Mouse (Mus musculus) heart, postnatal 0 days (tissue): ENCODE measurements around the gene Ap5s1. TPM values are rescaled to one million over a fixed set of nuclear protein-coding genes. Genes with fewer than 3 reads are reported as not detected.

ENCODE experiments used
- ATAC-seq: fragments of 200-750 bp; cut with Nextera tagmentation; 2 replicates; pipeline ENCODE4 v1.8.0; 2017; ENCODE audit warnings: low read depth, moderate number of reproducible peaks, moderate library complexity; ENCODE audit not compliant: insufficient read depth
- DNase-seq: peaks from one replicate; pipeline ENCODE4 v3.0.0-alpha.2; 2016; ENCODE audit warnings: low spot score
- H3K27ac ChIP-seq: fragments of 300-500 bp; sonication (generic); 2 replicates; pipeline ENCODE4 v1.5.1; 2014; ENCODE audit warnings: low read depth, mild to moderate bottlenecking
- H3K27me3 ChIP-seq: fragments of 300-500 bp; sonication (generic); 2 replicates; pipeline ENCODE4 v1.6.1; 2014; ENCODE audit warnings: low read length, mixed read lengths; ENCODE audit not compliant: control insufficient read depth, insufficient read depth
- H3K36me3 ChIP-seq: fragments of 300-500 bp; sonication (generic); replicated peaks from 2 replicates; pipeline ENCODE4 v1.6.1; 2014; ENCODE audit warnings: low read length, mixed read lengths; ENCODE audit not compliant: control insufficient read depth, insufficient read depth
- H3K4me1 ChIP-seq: fragments of 300-500 bp; sonication (generic); 2 replicates; pipeline ENCODE4 v1.6.1; 2014; ENCODE audit warnings: antibody characterized with exemption; ENCODE audit not compliant: control insufficient read depth, insufficient read depth
- H3K4me2 ChIP-seq: fragments of 300-500 bp; sonication (generic); 2 replicates; pipeline ENCODE4 v1.6.1; 2014; ENCODE audit warnings: low read depth, mild to moderate bottlenecking, low read length, moderate library complexity
- H3K4me3 ChIP-seq: fragments of 300-500 bp; sonication (generic); 2 replicates; pipeline ENCODE4 v1.5.1; 2014; ENCODE audit warnings: low read depth, low read length
- H3K9ac ChIP-seq: fragments of 300-500 bp; sonication (generic); replicated peaks from 2 replicates; pipeline ENCODE4 v1.6.1; 2014; ENCODE audit warnings: low read depth, low read length, mixed read lengths
- H3K9me3 ChIP-seq: fragments of 300-500 bp; sonication (generic); replicated peaks from 2 replicates; pipeline ENCODE4 v1.6.1; 2016; ENCODE audit warnings: low read length; ENCODE audit not compliant: control insufficient read depth
- CTCF ChIP-seq: IDR thresholded peaks from 2 replicates; pipeline ENCODE4 v1.5.1; 2016; ENCODE audit warnings: antibody characterized with exemption, control low read depth, low read depth
- EP300 ChIP-seq: IDR thresholded peaks from 2 replicates; pipeline ENCODE4 v1.6.1; 2016; ENCODE audit warnings: antibody characterized with exemption, low read depth
- WGBS: fragments of 180-500 bp; shearing (Covaris S2); extraction: QIAGEN DNeasy Blood & Tissue Kit; methylation state at CpG from one replicate; pipeline ENCODE4 v1.1.7; 2014; 5-methylcytosine and 5-hydroxymethylcytosine counted together
- polyA plus RNA-seq: library from polyadenylated mRNA; unstranded; fragments of >200 nt; fragmentation: Nextera tagmentation; extraction: Ambion mirVana; gene quantifications from 2 replicates; pipeline ENCODE4 v1.2.1, GENCODE M21; 2015
- total RNA-seq: library from RNA; depleted of rRNA; stranded (reverse); fragments of >200 nt; gene quantifications from 2 replicates; pipeline ENCODE4 v1.2.3, GENCODE M21; 2014; ENCODE audit warnings: low replicate concordance

Gene Ap5s1
- total and polyA plus RNA-seq, 2 experiments from 2014 or later, result 65.5 to 107 TPM

- 31% methylated on average over 2 of the region's 2 CpGs for WGBS
- peaks cover 18% of the 10 kb centered on the region for H3K4me1 ChIP-seq
- H3K9me3 ChIP-seq, result no peaks in the 10 kb centered on the region
- ATAC-seq (no peak; the same call in 1 of the 2 replicates), DNase-seq (peak; percentile 52)
- no peaks in the 10 kb centered on the region for H3K27me3 ChIP-seq
- TF ChIP-seq EP300 (no peak), CTCF (no peak)
- H3K4me3 ChIP-seq, result peak overlapping the region; percentile 13; the same call in 1 of the 2 replicates
- peak overlapping the region; percentile 47 for H3K4me2 ChIP-seq
- no peaks in the 10 kb centered on the region for H3K36me3 ChIP-seq
- H3K27ac ChIP-seq, result peak overlapping the region; percentile 88
- peak overlapping the region; percentile 52 for H3K9ac ChIP-seq
Observed at GRCm38 (mm10) chr2:131254329-131254713, 47.4 kb downstream of the Ap5s1 start.

DNA sequence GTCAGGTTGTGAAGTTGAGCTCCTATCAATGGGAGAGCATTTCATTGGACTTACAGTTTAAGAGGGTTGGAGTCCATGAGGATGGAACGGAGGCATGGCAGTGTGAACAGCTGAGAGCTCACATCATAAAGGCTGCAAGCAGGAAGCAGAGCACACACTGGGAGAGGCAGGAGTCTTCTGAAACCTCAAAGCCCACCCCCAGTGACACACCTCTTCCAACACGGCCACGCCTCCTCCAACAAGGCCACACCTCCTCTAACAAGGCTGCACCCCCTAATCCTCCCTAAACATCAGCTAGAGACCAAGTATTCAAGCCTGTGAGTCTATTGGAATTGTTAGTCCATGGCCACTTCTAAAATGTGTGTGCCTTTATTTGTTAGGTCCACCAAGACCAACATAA is 48.9 kb downstream of the Ap5s1 start:
- no peak overlapping the region for H3K9ac ChIP-seq
- H3K4me1 ChIP-seq, result peaks cover 16% of the 10 kb centered on the region
- no peak for DNase-seq
- no peak overlapping the region for H3K4me2 ChIP-seq
- H3K27ac ChIP-seq, result no peak overlapping the region
- no peak for ATAC-seq
- H3K36me3 ChIP-seq, result no peaks in the 10 kb centered on the region
- WGBS, result 69% methylated on average over 3 of the region's 3 CpGs
- no peak overlapping the region for H3K4me3 ChIP-seq
- H3K27me3 ChIP-seq, result no peaks in the 10 kb centered on the region
- TF ChIP-seq EP300, result no peak
- no peak for TF ChIP-seq CTCF
- no peaks in the 10 kb centered on the region for H3K9me3 ChIP-seq

DNA sequence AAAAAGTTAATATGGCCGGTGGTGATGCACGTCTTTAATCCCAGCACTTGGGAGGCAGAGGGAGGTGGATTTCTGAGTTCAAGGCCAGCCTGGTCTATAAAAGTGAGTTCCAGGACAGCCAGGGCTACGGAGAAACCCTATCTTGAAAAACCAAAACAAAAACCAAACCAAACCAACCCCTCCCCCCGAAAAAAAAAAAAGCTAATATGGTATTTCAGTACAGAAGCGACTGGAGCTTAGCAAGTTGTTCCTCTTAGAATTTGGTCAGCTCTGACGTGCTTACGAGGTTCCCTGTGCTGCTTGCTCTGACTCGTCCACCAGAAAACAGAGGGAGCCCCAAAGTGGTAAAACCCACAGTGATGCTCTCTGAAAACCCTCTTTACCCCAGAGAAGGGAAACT is 51.8 kb downstream of the Ap5s1 start:
- H3K9me3 ChIP-seq, result no peaks in the 10 kb centered on the region
- DNase-seq, result no peak
- TF ChIP-seq EP300 (no peak), CTCF (no peak)
- H3K9ac ChIP-seq, result no peak overlapping the region
- 84% methylated on average over 8 of the region's 8 CpGs for WGBS
- ATAC-seq, result no peak
- no peak overlapping the region for H3K4me3 ChIP-seq
- no peak overlapping the region for H3K4me2 ChIP-seq
- H3K27me3 ChIP-seq, result no peaks in the 10 kb centered on the region
- H3K36me3 ChIP-seq, result no peaks in the 10 kb centered on the region
- H3K27ac ChIP-seq, result no peak overlapping the region
- peaks cover 19% of the 10 kb centered on the region for H3K4me1 ChIP-seq

GRCm38 (mm10) chr2:131260544-131261307 is 53.8 kb downstream of the Ap5s1 start:
- Histone ChIP-seq H3K27me3 (no peaks in the 10 kb centered on the region), H3K9me3 (no peaks in the 10 kb centered on the region), H3K4me3 (no peak overlapping the region), H3K27ac (no peak overlapping the region; the same call in 1 of the 2 replicates), H3K9ac (no peak overlapping the region), H3K4me1 (peaks cover 26% of the 10 kb centered on the region), H3K36me3 (no peaks in the 10 kb centered on the region), H3K4me2 (0 out of 2 replicates have a peak overlapping the region, but pooled peaks have one; percentile 7)
- DNase-seq (no peak), ATAC-seq (no peak)
- 34% methylated on average over 9 of the region's 9 CpGs for whole genome bisulfite sequencing
- TF ChIP-seq CTCF (no peak), EP300 (no peak)

GRCm38 (mm10) chr2:131261481-131262212 is 54.8 kb downstream of the Ap5s1 start:
- Histone ChIP-seq H3K27me3 (no peaks in the 10 kb centered on the region), H3K27ac (peak overlapping the region; percentile 99), H3K4me3 (peak overlapping the region; percentile 80), H3K36me3 (no peaks in the 10 kb centered on the region), H3K9ac (peak overlapping the region; percentile 82), H3K4me1 (peaks cover 26% of the 10 kb centered on the region), H3K4me2 (peak overlapping the region; percentile 86), H3K9me3 (no peaks in the 10 kb centered on the region)
- no peak for TF ChIP-seq EP300
- TF ChIP-seq CTCF, result no peak
- WGBS, result 10% methylated on average over 10 of the region's 10 CpGs
- ATAC-seq (peak; percentile 47), DNase-seq (no peak)
